Mouse (Mus musculus) gastrocnemius, postnatal 25 days (tissue): ENCODE measurements around the gene Gucy2f. TPM values are rescaled to one million over a fixed set of nuclear protein-coding genes. Genes with fewer than 3 reads are reported as not detected.

Experiments
- total RNA-seq, 2 experiments: library from RNA; stranded (reverse); gene quantifications; 1 replicate in 1 of 2; 2 replicates in 1 of 2; pipeline ENCODE4 v1.2.3; 2021

Gene Gucy2f
- total RNA-seq, 2 experiments from 2014 or later = not detected

Other genes with a start within 250 kb of the Gucy2f start
- 1 to 10 TPM; 3.3 to 3.5 TPM for gene Nxt2, start 29.8 kb upstream of the Gucy2f start, total RNA-seq
- gene Kcne1l, start 109.4 kb upstream of the Gucy2f start, total RNA-seq = 10 to 100 TPM; 13.5 to 19.0 TPM
- 10 to 100 TPM; 19.1 to 21.5 TPM for gene Acsl4, start 193.6 kb upstream of the Gucy2f start, total RNA-seq